Mouse (Mus musculus) thymus, postnatal 0 days (tissue): ENCODE measurements around the gene Zbtb7b. TPM values are rescaled to one million over a fixed set of nuclear protein-coding genes. Genes with fewer than 3 reads are reported as not detected.
A peak's percentile ranks its signal among the peaks of the same experiment; 100 is the strongest.

Experiments used
- DNase-seq: peaks from one replicate; pipeline ENCODE4 v3.0.0-alpha.2; 2015; ENCODE audit warnings: low spot score
- polyA plus RNA-seq: library from polyadenylated mRNA; unstranded; fragments of >200 nt; fragmentation: Nextera tagmentation; extraction: Ambion mirVana; gene quantifications from 2 replicates; pipeline ENCODE4 v1.2.1, GENCODE M21; 2015

Gene Zbtb7b
- polyA plus RNA-seq, 1 experiment from 2014 or later, result 4.1 TPM

GRCm38 (mm10) chr3:89390699-89391662, 3.6 kb downstream of the Zbtb7b start:
- peak; percentile 19 for DNase-seq

- DNase-seq, result no peak
Observed at GRCm38 (mm10) chr3:89390111-89390515, 4.5 kb downstream of the Zbtb7b start.

DNA sequence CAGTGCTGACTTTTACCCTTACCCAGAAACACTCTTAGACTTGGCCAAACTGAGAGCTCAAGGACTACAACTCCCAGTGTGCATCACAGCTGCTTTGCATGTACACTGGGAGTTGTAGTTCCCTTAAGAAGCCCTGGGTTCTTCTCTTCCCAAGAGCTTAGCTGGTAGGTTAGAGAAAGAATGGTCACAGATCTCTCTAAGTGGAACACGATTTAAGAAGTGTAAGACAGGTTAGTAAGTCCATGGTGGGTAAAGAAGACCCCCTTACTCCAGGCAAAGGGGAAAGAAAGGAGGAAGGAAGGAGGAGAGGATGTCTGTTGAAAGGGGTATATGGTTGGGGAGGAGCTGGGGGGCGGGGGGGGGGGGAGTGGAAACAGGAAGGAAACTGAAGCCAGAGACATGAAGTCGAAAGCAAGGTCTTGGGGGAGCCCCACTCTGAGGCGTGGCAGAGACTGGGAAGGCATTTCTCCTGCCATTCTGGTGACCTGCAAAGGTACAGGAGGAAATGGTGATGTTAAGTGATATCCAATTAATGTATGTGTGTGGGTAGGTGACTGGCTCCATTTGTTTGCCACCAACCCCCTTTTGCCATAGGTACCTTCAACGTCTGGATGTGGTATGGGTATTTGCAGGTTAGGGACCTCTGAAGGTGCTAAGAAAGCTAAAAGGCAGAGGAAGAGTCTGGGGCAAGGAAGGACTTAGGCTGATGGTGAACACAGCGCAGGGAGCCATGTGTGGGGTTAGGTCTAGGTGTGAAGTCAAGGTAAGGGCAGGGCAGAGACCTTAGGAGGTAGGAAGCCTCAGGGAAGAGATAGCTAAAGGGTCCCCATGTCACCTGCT, 5.5 kb downstream of the Zbtb7b start:
- peak; percentile 78 for DNase-seq

DNA sequence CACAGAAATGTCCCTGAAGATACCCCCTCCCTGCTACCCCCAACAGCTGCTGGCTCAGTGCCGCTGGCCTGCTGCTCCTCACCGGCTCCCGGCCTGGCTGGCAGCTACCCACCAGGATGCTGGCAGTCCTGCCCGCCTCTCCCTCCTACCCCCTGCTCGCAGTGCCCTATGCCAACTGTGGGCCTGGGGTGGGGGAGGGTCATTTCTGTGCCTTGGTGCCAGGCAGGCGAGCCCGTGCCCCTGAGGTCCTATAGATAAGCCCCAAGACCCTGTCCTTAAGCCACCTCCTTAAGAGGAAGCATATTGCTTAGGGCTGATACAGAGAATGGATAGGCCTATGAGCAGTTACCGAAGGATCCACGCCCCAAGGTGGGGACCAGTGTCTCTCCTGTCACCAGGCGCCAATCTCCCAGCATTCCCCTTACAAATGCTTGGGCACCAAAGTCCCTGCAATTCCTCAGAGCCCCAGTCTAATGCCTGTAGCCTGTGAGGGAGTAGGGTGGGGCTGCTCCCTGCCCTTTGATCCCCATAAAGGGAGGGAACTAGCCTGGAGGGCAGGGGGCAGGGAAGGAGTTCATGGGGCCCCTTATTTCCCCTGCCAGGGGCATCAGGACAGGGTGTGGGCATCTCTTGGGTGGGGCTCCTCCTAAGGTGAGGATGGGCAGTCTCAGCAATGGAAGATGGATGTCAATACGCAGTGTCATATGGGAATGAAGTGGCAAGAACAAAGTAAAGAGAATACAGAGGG, 6.3 kb downstream of the Zbtb7b start:
- DNase-seq, result no peak

DNA sequence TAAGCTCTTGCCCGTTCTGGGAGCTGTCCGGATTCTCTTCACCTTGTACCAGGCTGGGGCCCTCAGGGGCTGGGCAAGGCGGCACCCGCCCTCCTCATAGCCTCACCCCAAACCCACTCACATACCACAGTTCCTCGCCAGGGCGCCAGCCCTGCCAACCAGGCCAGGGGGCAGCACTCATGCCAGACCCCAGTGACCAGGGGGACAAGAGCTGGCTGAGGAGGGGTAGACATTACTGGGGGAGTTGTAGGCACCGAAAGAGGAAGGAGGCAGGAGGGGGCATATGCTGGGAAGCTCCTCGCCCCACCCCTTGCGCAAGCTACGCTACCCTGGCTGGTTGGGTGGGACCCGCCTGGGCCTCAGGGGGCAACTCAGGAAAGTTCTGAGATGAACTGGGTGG, 6.9 kb downstream of the Zbtb7b start:
- DNase-seq, result no peak

DNA sequence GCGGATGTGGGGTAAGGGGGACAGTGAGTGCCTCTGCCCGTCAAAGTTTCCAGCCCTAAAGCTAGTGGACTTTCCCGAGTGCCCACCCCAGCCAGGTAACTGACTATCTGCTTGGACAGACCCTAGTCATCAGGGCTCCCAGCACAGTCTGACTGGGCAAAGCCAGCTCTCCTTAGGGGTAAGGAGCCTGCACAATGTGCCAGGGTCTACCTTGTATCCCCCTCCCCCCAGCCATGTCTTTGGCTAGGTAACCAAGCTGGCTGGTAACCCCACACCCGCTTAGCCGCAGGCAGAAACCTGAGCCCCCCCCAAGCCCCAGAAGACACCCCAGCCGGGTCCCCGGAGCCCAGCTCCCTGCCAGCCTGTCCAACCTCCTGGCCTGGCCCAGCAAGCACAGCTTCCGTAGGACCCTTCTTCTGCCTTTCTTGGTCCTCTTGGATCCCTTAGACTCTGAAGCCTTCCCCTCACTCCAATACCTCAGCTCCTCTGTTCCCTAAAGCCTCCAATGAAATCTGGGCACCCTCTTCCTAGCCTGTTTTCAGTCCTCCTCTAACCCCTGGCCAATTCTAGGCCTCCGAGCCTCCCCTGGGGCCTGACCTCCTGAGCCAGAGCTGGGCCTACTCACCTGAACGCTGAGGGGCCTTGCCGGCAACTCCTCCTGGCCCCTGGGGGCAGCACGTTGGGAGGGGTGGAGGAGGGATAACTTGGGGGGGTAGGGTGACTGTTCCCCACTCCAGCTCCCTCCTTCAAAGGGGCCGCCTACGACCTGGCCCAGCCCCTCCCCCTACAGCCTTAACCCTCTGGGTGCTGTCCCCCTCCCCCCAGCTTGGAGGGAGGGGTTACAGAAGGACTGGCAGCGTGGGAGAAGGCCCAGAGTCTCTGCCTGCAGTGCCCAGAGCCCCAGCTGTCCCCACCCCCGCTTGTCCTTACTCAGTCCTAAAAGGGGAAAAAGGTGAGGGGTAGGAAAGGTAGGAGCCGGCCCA, 7.8 kb downstream of the Zbtb7b start:
- DNase-seq, result no peak

- peak; percentile 49 for DNase-seq
Observed at GRCm38 (mm10) chr3:89385451-89385850, 9.1 kb downstream of the Zbtb7b start.

DNA sequence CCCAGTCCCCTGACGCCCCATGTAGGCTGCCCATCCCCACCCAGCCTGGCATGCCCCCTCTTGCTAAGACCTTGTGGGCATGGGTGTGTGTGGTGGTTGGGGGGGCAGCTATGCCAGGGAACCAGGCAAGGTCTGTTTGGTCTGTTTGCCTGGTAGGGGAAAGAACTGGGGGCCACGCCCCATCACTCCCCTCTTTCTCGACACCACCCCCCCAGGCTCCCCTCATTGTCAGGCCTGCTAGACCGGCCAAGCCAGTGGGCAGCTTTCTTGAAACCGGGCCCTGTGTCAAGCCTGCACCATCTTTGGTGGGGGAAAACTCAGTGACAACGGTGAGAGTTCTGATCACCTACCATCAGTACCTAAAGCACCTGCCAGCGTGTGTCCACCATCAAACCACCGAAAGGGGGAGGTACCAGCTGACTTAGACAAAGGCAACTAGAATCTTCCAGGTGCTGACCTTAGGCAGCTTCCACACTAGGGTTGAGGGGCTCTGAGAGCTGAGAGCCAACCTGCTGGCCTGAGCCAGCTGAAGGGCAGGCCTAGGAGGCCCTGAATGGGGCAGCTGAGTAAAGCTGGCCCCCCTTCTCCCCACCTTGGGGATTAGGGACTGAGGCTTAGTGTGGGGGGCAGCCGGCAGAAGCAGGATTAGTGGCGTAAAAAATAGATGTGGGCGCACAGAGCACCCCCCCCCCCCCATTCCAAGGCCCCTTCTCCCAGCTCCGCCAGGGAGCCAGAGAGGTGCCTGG, 10.1 kb downstream of the Zbtb7b start:
- DNase-seq, result no peak

- no peak for DNase-seq
Observed at GRCm38 (mm10) chr3:89383651-89384255, 10.8 kb downstream of the Zbtb7b start.

DNA sequence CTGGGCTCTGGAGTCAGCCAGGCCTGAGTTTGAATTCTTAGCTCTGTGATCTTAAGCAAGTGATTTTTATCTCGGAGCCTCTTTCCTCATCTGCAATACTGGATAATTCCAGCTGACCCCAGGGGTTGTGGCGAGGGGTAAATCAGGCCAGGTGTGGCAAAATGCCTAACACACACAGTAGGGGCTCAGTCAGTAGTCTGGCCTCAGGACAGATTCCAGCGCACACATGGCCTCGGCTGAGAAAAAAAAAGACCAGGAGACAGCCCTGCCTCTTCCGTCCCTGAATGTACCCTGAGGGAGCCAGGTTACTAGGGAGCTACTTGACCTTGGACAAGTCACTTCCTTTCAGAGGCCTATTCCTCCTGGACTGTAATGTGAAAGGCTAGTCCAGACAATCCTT, 11.6 kb downstream of the Zbtb7b start:
- no peak for DNase-seq

GRCm38 (mm10) chr3:89382033-89382882, 12.3 kb downstream of the Zbtb7b start:
- DNase-seq, result no peak

- no peak for DNase-seq
Observed at GRCm38 (mm10) chr3:89381233-89381632, 13.3 kb downstream of the Zbtb7b start.

- no peak for DNase-seq
Observed at GRCm38 (mm10) chr3:89380711-89381110, 13.9 kb downstream of the Zbtb7b start.

GRCm38 (mm10) chr3:89380291-89380690, 14.3 kb downstream of the Zbtb7b start:
- DNase-seq, result no peak

DNA sequence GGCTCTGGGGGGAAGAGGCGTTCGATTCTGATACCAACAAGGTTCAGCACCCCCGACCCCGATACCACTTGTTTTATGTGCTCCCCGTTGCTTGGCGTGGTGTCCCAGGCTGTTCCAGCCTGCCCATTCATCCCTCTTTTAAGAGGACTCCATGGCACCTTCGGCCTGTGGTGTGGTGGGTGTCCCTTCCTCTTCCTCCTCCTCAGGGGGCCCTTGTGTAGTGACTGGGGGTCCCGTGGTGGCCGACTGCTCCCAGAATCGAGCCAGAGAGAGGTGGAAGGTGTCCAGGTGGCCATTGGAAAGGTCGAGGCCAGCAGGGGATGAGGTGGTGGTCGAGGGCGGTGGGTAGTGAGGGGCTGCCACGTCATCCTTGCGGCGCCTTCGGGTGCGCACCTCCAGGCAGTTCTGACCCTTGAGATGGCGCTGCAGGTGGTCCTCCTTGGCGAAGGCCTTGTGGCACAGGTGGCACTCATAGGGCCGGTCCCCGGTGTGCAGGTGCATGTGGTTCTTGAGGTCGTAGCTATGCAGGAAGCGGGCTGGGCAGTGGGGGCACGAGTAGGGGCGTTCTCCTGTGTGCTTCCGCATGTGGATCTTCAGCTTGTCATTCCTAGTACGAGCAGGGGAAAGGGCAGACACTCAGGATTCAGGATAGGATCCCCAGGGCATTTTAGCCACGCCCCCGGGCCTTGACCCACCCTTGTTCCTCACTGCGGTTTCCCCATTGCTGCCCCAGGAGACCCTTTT, 15.0 kb downstream of the Zbtb7b start:
- peak; percentile 60 for DNase-seq

- peak; percentile 78 for DNase-seq
Observed at GRCm38 (mm10) chr3:89378394-89379067, 16.0 kb downstream of the Zbtb7b start.

GRCm38 (mm10) chr3:89377831-89378230, 16.7 kb downstream of the Zbtb7b start:
- DNase-seq, result no peak
